Mouse (Mus musculus): Measurements from ENCODE around the gene Rtn3. TPM values are rescaled to one million over a fixed set of nuclear protein-coding genes. Genes with fewer than 3 reads are reported as not detected.

The Rtn3 gene
- polyA plus RNA-seq (2012; rRNA removed): 48.5 and 50.4 TPM in 2 replicates

GRCm38 (mm10) chr19:7482599-7483511 lies at the start of gene Rtn3:
TSS of gene Rtn3 (minus strand) at chr19:7483281.

DNA sequence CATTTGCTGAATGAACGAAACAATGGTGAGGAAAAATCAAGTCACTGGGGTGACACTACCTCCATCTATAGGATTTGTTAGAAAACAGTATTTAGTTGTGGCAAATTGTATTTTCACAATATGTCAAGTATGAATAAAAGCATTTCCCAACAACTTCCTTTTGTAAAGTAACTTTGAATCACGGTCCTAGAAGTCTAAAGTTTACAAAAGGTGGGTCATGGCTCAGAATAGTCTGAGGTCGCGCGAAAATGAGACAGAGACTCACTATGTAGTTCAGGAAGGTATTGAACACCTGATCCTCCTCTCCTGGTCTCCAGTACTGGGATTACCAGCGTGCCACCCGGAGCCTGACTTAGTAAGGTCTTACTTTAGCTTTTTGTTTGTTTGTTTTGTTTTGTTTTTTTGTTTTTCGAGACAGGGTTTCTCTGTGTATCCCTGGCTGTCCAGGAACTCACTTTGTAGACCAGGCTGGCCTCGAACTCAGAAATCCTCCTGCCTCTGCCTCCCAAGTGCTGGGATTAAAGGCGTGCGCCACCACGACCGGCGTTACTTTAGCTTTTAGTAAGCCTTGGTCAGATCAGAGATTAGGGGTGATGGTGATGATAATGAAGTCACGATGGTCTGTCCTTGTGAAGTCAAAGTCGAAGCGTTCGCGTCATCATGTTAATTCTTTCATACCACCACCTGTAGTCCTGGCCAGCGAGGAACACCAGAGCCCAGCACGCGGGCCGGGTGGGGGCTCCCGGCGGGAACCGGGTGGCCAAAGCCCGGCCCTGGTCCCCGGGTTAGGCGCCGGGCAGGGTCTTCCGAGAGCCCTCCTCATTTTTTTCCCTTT lies 10.5 kb upstream of the Rtn3 start, which contains the start of gene Atl3:
Gene Atl3 (plus strand): TSS at position 689 of the 835 bp plus-strand sequence.

GRCm38 (mm10) chr19:7416834-7417735 lies 66.0 kb downstream of the Rtn3 start, which contains the start of gene 2700081O15Rik:
TSS of gene 2700081O15Rik (plus strand) at chr19:7417625.

DNA sequence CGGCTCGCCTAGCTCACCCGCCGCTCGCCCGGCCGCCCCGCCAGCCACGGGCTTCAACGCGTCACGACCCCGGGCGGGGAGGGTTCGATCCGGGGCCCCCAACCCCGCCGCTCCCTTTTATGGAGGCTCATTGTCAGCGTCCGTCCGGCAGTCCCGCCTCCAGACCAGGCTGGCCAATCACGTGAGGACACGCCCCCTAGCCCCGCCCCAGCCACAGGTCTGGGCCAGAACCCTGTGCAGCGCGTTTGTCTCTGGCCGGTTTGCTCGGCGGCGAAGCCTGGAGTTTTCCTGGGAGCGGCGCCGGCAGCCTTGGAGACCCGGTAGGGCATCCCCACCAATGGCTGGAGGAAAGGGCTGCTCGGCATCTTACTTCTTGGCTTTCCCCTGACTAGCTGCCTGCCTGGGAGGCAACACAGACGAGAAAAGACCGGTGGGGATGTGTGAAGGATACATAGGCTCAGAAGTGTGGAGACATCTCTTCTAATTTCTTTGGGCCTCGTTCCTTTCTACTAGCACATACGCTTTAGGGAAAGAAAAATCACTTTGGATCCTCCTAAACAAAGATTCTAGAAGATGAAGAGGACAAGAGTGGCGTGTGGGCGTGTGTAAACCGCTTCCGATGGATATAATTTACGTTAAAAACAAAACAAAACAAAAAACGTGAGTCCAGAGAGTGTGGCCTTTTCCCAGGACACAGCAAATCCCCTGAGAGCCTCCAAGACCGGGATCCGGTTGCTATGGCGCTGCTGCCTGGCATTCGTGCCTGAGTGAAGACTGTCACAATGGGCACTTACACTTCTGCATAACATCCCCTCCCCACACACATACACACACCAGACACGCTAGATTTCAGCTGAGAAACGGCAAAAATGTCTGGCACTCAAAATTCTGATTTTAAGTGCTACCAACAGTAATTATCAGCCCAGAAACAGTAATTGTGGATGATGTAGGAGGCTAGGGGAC lies 99.9 kb downstream of the Rtn3 start, which contains the start of gene Spindoc:
Gene Spindoc (minus strand): TSS at position 92 of the 963 bp plus-strand sequence.

Other genes starting within 250 kb of the Rtn3 start
- gene Naa40, start 242.1 kb downstream of the Rtn3 start, polyA plus RNA-seq (2012; rRNA removed): 12.3 and 13.1 TPM in 2 replicates
- 1.9 and 2.0 TPM in 2 replicates for gene Rcor2, start 216.0 kb downstream of the Rtn3 start, polyA plus RNA-seq (2012; rRNA removed)
- gene Mark2, start 141.4 kb downstream of the Rtn3 start, polyA plus RNA-seq (2012; rRNA removed): 11.8 and 13.6 TPM in 2 replicates
- gene Spindoc, start 100.3 kb downstream of the Rtn3 start, polyA plus RNA-seq (2012; rRNA removed): 2.4 and 3.2 TPM in 2 replicates
- 4.2 and 4.6 TPM in 2 replicates for gene 2700081O15Rik, start 65.7 kb downstream of the Rtn3 start, polyA plus RNA-seq (2012; rRNA removed)
- 8.3 TPM in 2 replicates for gene Atl3, start 10.8 kb upstream of the Rtn3 start, polyA plus RNA-seq (2012; rRNA removed)
- 10.5 and 13.8 TPM in 2 replicates for gene Pla2g16, start 74.2 kb upstream of the Rtn3 start, polyA plus RNA-seq (2012; rRNA removed)
- gene Lgals12, start 123.9 kb upstream of the Rtn3 start, polyA plus RNA-seq (2012; rRNA removed): 0.01 TPM in 1 of 2 replicates, not detected in the other
- gene Hrasls5, start 129.3 kb upstream of the Rtn3 start, polyA plus RNA-seq (2012; rRNA removed): not detected in 2 replicates
- not detected in 2 replicates for gene Slc22a19, start 228.0 kb upstream of the Rtn3 start, polyA plus RNA-seq (2012; rRNA removed)